Mouse (Mus musculus): ENCODE data around the gene Olfr1008. TPM values are rescaled to one million over a fixed set of nuclear protein-coding genes. Genes with fewer than 3 reads are reported as not detected.

Gene Olfr1008
- polyA plus RNA-seq, 2 experiments = not detected

GRCm38 (mm10) chr2:85715119-85715518 lies 25.9 kb downstream of the Olfr1008 start, which contains the start of gene Olfr1009:
Gene Olfr1009, plus strand, starts transcription at chr2:85715419.
- WGBS (ENCODE audit: insufficient replicate concordance) = 57% methylated on average over 1 of the region's 1 CpGs
- Histone ChIP-seq H3K4me1 (replicated peaks; ENCODE audit: control insufficient read depth in 2 of 2, insufficient read depth in 2 of 2, low read length in 1 of 2) (no peaks in the 10 kb centered on the region), H3K9ac (replicated peaks) (no peak within 1 kb of the TSS), H3K27ac (no peak within 1 kb of the TSS), H3K9me3 (ENCODE audit: control insufficient read depth, low read length) (no peaks in the 10 kb centered on the region), H3K4me2 (ENCODE audit: low read depth) (no peak within 1 kb of the TSS), H3K4me3 (ENCODE audit: insufficient read depth in 1 of 2, low read depth in 2 of 2, low read length in 2 of 2) (no peak within 1 kb of the TSS), H3K36me3 (replicated peaks; ENCODE audit: control insufficient read depth, insufficient read depth, low read depth) (no peaks in the 10 kb centered on the region), H3K27me3 (ENCODE audit: control insufficient read depth, insufficient read depth, low read length) (no peaks in the 10 kb centered on the region)
- ATAC-seq (ENCODE audit: insufficient read depth) (no peak), DNase-seq (ENCODE audit: low read depth in 3 of 3, low spot score in 3 of 3) (no peak)
- TF ChIP-seq EP300 (IDR thresholded peaks at IDR 0.05; ENCODE audit: low read depth) = no peak
- no peak for TF ChIP-seq CTCF (IDR thresholded peaks at IDR 0.05; ENCODE audit: low read depth)

DNA sequence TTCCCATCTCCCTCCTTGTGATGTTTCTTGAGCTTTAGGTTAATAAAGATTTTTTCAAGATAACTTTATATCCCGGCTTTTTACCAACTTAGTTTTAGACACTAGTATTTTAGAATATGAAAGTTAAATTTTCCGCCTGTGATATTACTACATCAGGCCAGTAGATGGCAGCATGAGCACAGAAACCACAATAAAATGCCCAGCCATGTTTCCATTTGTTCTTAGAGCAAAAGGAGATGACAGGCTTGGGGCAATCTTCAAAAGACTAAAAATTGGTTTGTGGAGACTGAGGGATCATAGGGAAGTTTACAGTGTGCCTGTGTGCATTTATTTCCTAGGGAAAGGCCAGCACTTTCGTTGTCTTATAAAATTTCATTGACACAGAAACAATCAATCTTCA lies 36.6 kb downstream of the Olfr1008 start:
- Histone ChIP-seq H3K4me3 (ENCODE audit: insufficient read depth in 1 of 2, low read depth in 2 of 2, low read length in 2 of 2) (no peak overlapping the region), H3K9ac (replicated peaks) (no peak overlapping the region), H3K27ac (no peak overlapping the region), H3K4me2 (ENCODE audit: low read depth) (no peak overlapping the region), H3K36me3 (replicated peaks; ENCODE audit: control insufficient read depth, insufficient read depth, low read depth) (no peaks in the 10 kb centered on the region), H3K9me3 (ENCODE audit: control insufficient read depth, low read length) (no peaks in the 10 kb centered on the region), H3K27me3 (ENCODE audit: control insufficient read depth, insufficient read depth, low read length) (no peaks in the 10 kb centered on the region), H3K4me1 (replicated peaks; ENCODE audit: control insufficient read depth in 2 of 2, insufficient read depth in 2 of 2, low read length in 1 of 2) (no peaks in the 10 kb centered on the region)
- WGBS (ENCODE audit: insufficient replicate concordance) = 8% methylated on average over 3 of the region's 3 CpGs
- no peak for ATAC-seq (ENCODE audit: insufficient read depth)
- DNase-seq (ENCODE audit: low read depth in 3 of 3, low spot score in 3 of 3) = no peak
- TF ChIP-seq EP300 (IDR thresholded peaks at IDR 0.05; ENCODE audit: low read depth) (no peak), CTCF (IDR thresholded peaks at IDR 0.05; ENCODE audit: low read depth) (peak; percentile 45)

Other genes with a start within 250 kb of the Olfr1008 start
- not detected in 2 replicates for gene Olfr995, start 245.8 kb upstream of the Olfr1008 start, polyA plus RNA-seq (2012; rRNA removed)
- gene Olfr995, start 245.8 kb upstream of the Olfr1008 start, polyA plus RNA-seq (2014; fragmentation: Nextera tagmentation; extraction: Ambion mirVana) = not detected in 2 replicates
- not detected in 2 replicates for gene 4833423E24Rik, start 170.4 kb upstream of the Olfr1008 start, polyA plus RNA-seq (2012; rRNA removed)
- not detected in 2 replicates for gene 4833423E24Rik, start 170.4 kb upstream of the Olfr1008 start, polyA plus RNA-seq (2014; fragmentation: Nextera tagmentation; extraction: Ambion mirVana)
- not detected in 2 replicates for gene Olfr996, start 110.2 kb upstream of the Olfr1008 start, polyA plus RNA-seq (2012; rRNA removed)
- not detected in 2 replicates for gene Olfr996, start 110.2 kb upstream of the Olfr1008 start, polyA plus RNA-seq (2014; fragmentation: Nextera tagmentation; extraction: Ambion mirVana)
- not detected in 2 replicates for gene Olfr998, start 100.5 kb upstream of the Olfr1008 start, polyA plus RNA-seq (2012; rRNA removed)
- gene Olfr998, start 100.5 kb upstream of the Olfr1008 start, polyA plus RNA-seq (2014; fragmentation: Nextera tagmentation; extraction: Ambion mirVana) = not detected in 2 replicates
- not detected in 2 replicates for gene Olfr1000, start 77.5 kb upstream of the Olfr1008 start, polyA plus RNA-seq (2012; rRNA removed)
- not detected in 2 replicates for gene Olfr1000, start 77.5 kb upstream of the Olfr1008 start, polyA plus RNA-seq (2014; fragmentation: Nextera tagmentation; extraction: Ambion mirVana)
- not detected in 2 replicates for gene Olfr1002, start 38.7 kb upstream of the Olfr1008 start, polyA plus RNA-seq (2012; rRNA removed)
- gene Olfr1002, start 38.7 kb upstream of the Olfr1008 start, polyA plus RNA-seq (2014; fragmentation: Nextera tagmentation; extraction: Ambion mirVana) = not detected in 2 replicates
- gene Olfr154, start 25.0 kb upstream of the Olfr1008 start, polyA plus RNA-seq (2012; rRNA removed) = not detected in 2 replicates
- gene Olfr154, start 25.0 kb upstream of the Olfr1008 start, polyA plus RNA-seq (2014; fragmentation: Nextera tagmentation; extraction: Ambion mirVana) = not detected in 2 replicates
- gene Olfr1006, start 10.7 kb upstream of the Olfr1008 start, polyA plus RNA-seq (2012; rRNA removed) = not detected in 2 replicates
- gene Olfr1006, start 10.7 kb upstream of the Olfr1008 start, polyA plus RNA-seq (2014; fragmentation: Nextera tagmentation; extraction: Ambion mirVana) = not detected in 2 replicates
- gene Olfr1009, start 26.0 kb downstream of the Olfr1008 start, polyA plus RNA-seq (2012; rRNA removed) = not detected in 2 replicates
- gene Olfr1009, start 26.0 kb downstream of the Olfr1008 start, polyA plus RNA-seq (2014; fragmentation: Nextera tagmentation; extraction: Ambion mirVana) = not detected in 2 replicates
- gene Olfr1012, start 73.3 kb downstream of the Olfr1008 start, polyA plus RNA-seq (2012; rRNA removed) = not detected in 2 replicates
- gene Olfr1012, start 73.3 kb downstream of the Olfr1008 start, polyA plus RNA-seq (2014; fragmentation: Nextera tagmentation; extraction: Ambion mirVana) = not detected in 2 replicates
- gene Olfr1013, start 77.7 kb downstream of the Olfr1008 start, polyA plus RNA-seq (2012; rRNA removed) = not detected in 2 replicates
- gene Olfr1013, start 77.7 kb downstream of the Olfr1008 start, polyA plus RNA-seq (2014; fragmentation: Nextera tagmentation; extraction: Ambion mirVana) = not detected in 2 replicates
- gene Olfr1014, start 83.3 kb downstream of the Olfr1008 start, polyA plus RNA-seq (2012; rRNA removed) = not detected in 2 replicates
- gene Olfr1014, start 83.3 kb downstream of the Olfr1008 start, polyA plus RNA-seq (2014; fragmentation: Nextera tagmentation; extraction: Ambion mirVana) = not detected in 2 replicates
- not detected in 2 replicates for gene Olfr1015, start 92.6 kb downstream of the Olfr1008 start, polyA plus RNA-seq (2012; rRNA removed)
- not detected in 2 replicates for gene Olfr1015, start 92.6 kb downstream of the Olfr1008 start, polyA plus RNA-seq (2014; fragmentation: Nextera tagmentation; extraction: Ambion mirVana)
- not detected in 2 replicates for gene Olfr1016, start 113.1 kb downstream of the Olfr1008 start, polyA plus RNA-seq (2012; rRNA removed)
- not detected in 2 replicates for gene Olfr1016, start 113.1 kb downstream of the Olfr1008 start, polyA plus RNA-seq (2014; fragmentation: Nextera tagmentation; extraction: Ambion mirVana)
- not detected in 2 replicates for gene Olfr1018, start 129.0 kb downstream of the Olfr1008 start, polyA plus RNA-seq (2012; rRNA removed)
- gene Olfr1018, start 129.0 kb downstream of the Olfr1008 start, polyA plus RNA-seq (2014; fragmentation: Nextera tagmentation; extraction: Ambion mirVana) = not detected in 2 replicates
- not detected in 2 replicates for gene Olfr1019, start 156.1 kb downstream of the Olfr1008 start, polyA plus RNA-seq (2012; rRNA removed)
- not detected in 2 replicates for gene Olfr1019, start 156.1 kb downstream of the Olfr1008 start, polyA plus RNA-seq (2014; fragmentation: Nextera tagmentation; extraction: Ambion mirVana)
- not detected in 2 replicates for gene Olfr1020, start 157.6 kb downstream of the Olfr1008 start, polyA plus RNA-seq (2012; rRNA removed)
- not detected in 2 replicates for gene Olfr1020, start 157.6 kb downstream of the Olfr1008 start, polyA plus RNA-seq (2014; fragmentation: Nextera tagmentation; extraction: Ambion mirVana)
- gene Olfr1022, start 179.2 kb downstream of the Olfr1008 start, polyA plus RNA-seq (2012; rRNA removed) = not detected in 2 replicates
- gene Olfr1022, start 179.2 kb downstream of the Olfr1008 start, polyA plus RNA-seq (2014; fragmentation: Nextera tagmentation; extraction: Ambion mirVana) = not detected in 2 replicates
- gene Olfr1023, start 196.2 kb downstream of the Olfr1008 start, polyA plus RNA-seq (2012; rRNA removed) = not detected in 2 replicates
- not detected in 2 replicates for gene Olfr1023, start 196.2 kb downstream of the Olfr1008 start, polyA plus RNA-seq (2014; fragmentation: Nextera tagmentation; extraction: Ambion mirVana)
- not detected in 2 replicates for gene Olfr1024, start 215.6 kb downstream of the Olfr1008 start, polyA plus RNA-seq (2012; rRNA removed)
- gene Olfr1024, start 215.6 kb downstream of the Olfr1008 start, polyA plus RNA-seq (2014; fragmentation: Nextera tagmentation; extraction: Ambion mirVana) = not detected in 2 replicates
- gene Olfr1025-ps1, start 225.8 kb downstream of the Olfr1008 start, polyA plus RNA-seq (2012; rRNA removed) = not detected in 2 replicates
- not detected in 2 replicates for gene Olfr1025-ps1, start 225.8 kb downstream of the Olfr1008 start, polyA plus RNA-seq (2014; fragmentation: Nextera tagmentation; extraction: Ambion mirVana)
- not detected in 2 replicates for gene Olfr1026, start 232.1 kb downstream of the Olfr1008 start, polyA plus RNA-seq (2012; rRNA removed)
- gene Olfr1026, start 232.1 kb downstream of the Olfr1008 start, polyA plus RNA-seq (2014; fragmentation: Nextera tagmentation; extraction: Ambion mirVana) = not detected in 2 replicates

All from liver, embryonic 14.5 days (tissue).